Mouse (Mus musculus): ENCODE results near the gene Gm21962. TPM values are rescaled to one million over a fixed set of nuclear protein-coding genes. Genes with fewer than 3 reads are reported as not detected.
"Not testable (repeated sequence)": the region's sequence is repeated elsewhere in the genome, so short reads cannot be mapped to it uniquely, and the experiment has no call there.

Gene Gm21962
- polyA plus RNA-seq (2015; fragmentation: Nextera tagmentation; extraction: Ambion mirVana), result not detected in 2 replicates

DNA sequence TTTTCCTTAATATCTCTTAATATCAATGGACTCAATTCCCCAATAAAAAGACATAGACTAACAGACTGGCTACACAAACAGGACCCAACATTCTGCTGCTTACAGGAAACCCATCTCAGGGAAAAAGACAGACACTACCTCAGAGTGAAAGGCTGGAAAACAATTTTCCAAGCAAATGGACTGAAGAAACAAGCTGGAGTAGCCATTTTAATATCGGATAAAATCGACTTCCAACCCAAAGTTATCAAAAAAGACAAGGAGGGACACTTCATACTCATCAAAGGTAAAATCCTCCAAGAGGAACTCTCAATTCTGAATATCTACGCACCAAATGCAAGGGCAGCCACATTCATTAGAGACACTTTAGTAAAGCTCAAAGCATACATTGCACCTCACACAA lies at the start of gene Gm21962:
Gm21962 (plus strand) TSS at position 301 of the 400 bp plus-strand sequence.
- WGBS, result no CpG with 5 or more reads among the region's 3 CpGs
- not testable (repeated sequence) for H3K9ac ChIP-seq (ENCODE audit: low read depth, low read length); H3K36me3 ChIP-seq (ENCODE audit: control insufficient read depth, insufficient read depth, low read length); H3K27ac ChIP-seq (ENCODE audit: low read length); H3K27me3 ChIP-seq (ENCODE audit: control insufficient read depth, insufficient read depth, low read depth, low read length); H3K4me3 ChIP-seq (ENCODE audit: low read depth, low read length); H3K4me1 ChIP-seq (ENCODE audit: control insufficient read depth, insufficient read depth, low read length); H3K9me3 ChIP-seq (replicated peaks; ENCODE audit: control insufficient read depth, low read length, poor library complexity, severe bottlenecking); H3K4me2 ChIP-seq (ENCODE audit: low read length); ATAC-seq

DNA sequence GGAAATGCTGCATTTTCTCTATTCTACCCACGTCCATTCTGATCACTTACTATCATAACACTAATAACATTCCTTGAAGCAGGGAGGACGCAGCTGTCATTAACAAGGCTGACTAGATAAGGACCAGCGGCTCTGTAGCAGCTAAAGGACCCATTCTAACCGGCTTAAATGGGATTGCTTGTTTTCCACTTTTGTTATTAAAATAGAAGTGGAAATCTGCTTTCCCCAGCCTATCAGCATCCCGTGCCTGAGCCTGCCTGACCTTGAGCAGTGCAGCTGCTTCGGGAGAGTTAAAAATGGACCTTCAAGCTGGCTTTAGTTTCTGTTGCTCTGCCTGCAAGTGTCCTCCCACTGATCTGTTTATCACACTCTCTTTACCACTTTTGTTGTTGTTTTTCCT lies 49.2 kb upstream of the Gm21962 start:
- H3K9ac ChIP-seq (ENCODE audit: low read depth, low read length), result no peak overlapping the region
- no peak overlapping the region for H3K4me3 ChIP-seq (ENCODE audit: low read depth, low read length)
- H3K27ac ChIP-seq (ENCODE audit: low read length), result no peak overlapping the region
- H3K4me2 ChIP-seq (ENCODE audit: low read length), result no peak overlapping the region
- 12% methylated on average over 6 of the region's 6 CpGs for WGBS
- H3K36me3 ChIP-seq (ENCODE audit: control insufficient read depth, insufficient read depth, low read length), result no peaks in the 10 kb centered on the region
- no peaks in the 10 kb centered on the region for H3K9me3 ChIP-seq (replicated peaks; ENCODE audit: control insufficient read depth, low read length, poor library complexity, severe bottlenecking)
- H3K4me1 ChIP-seq (ENCODE audit: control insufficient read depth, insufficient read depth, low read length), result peaks cover 15% of the 10 kb centered on the region; the same call in 1 of the 2 replicates
- peaks cover 7% of the 10 kb centered on the region for H3K27me3 ChIP-seq (ENCODE audit: control insufficient read depth, insufficient read depth, low read depth, low read length)
- no peak for ATAC-seq

DNA sequence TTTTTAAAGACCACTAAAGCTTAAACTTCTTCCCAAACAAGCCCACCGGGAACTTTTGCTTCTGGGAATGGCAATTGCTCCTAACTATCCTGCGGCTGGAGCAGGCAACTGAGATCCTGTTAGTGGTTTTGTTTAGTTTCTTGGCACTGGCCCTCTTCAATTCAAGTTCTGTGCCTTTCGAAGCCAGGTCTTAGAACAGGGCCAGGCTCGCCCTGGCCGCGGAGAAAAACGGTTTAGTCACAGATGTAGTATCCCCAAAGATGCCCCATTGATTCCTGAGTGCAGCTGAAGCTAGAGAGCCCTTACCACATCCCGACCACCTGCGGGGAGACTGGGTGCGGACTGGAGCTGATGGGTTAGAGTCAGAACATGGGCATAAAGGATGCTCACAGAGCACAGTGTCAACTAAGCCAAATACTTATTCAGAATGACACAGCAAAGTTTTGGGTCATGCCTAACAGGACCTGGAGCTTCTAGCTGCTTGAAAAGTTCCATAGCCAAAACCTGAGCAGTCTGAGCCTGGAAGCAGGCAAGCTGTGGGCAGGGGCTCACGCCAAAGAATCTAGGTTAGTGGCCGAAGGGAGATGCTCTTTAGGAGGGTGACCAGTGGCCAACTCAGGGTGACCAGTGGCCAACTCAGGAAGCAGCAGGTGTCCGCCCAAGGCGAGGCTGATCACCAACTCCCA lies 48.3 kb upstream of the Gm21962 start:
- peak overlapping the region; percentile 94 for H3K4me2 ChIP-seq (ENCODE audit: low read length)
- no peak overlapping the region for H3K27ac ChIP-seq (ENCODE audit: low read length)
- ATAC-seq, result peak; percentile 75
- H3K4me1 ChIP-seq (ENCODE audit: control insufficient read depth, insufficient read depth, low read length), result peaks cover 15% of the 10 kb centered on the region; the same call in 1 of the 2 replicates
- H3K36me3 ChIP-seq (ENCODE audit: control insufficient read depth, insufficient read depth, low read length), result no peaks in the 10 kb centered on the region
- H3K9me3 ChIP-seq (replicated peaks; ENCODE audit: control insufficient read depth, low read length, poor library complexity, severe bottlenecking), result no peaks in the 10 kb centered on the region
- peaks cover 7% of the 10 kb centered on the region for H3K27me3 ChIP-seq (ENCODE audit: control insufficient read depth, insufficient read depth, low read depth, low read length)
- peak overlapping the region; percentile 56 for H3K9ac ChIP-seq (ENCODE audit: low read depth, low read length)
- H3K4me3 ChIP-seq (ENCODE audit: low read depth, low read length), result peak overlapping the region; percentile 44
- WGBS, result 18% methylated on average over 14 of the region's 14 CpGs

DNA sequence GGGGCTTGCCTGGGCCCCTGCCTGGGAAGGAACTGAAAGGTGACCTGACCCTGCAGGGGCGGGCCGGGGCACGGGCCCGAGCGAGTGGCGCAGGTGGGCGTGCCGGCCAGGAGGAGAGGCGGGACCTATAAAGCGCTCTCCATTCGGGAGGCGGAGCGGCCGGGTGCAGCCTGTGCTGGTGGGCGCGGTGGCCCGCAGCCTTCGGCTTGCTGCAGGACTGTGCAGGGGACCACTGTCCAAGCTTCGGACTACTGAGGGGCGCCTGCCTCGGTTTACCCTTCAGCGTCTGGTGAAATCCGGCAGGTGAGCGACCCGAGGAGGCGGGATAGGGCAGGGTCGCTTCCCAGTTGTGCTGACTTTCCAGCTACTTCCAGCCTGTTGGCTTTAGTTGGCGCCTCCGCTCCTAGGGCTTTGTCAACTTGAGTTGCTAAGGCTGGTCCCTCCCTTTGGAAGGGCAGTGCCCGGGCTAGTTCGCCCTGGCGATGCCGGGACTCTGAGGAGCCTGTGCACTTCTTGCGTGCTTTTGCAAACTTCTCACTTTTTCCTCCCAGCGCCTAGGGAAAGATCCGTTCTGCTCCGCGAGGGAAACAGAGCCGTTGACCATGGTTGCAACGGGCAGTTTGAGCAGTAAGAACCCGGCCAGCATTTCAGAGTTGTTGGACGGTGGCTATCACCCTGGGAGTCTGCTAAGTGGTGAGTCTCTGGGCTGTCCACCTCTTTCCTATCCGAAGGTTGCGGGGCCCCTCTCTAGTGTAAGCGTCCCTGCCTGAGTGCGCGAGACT lies 47.6 kb upstream of the Gm21962 start:
- Histone ChIP-seq H3K4me2 (ENCODE audit: low read length) (peak overlapping the region; percentile 94), H3K9me3 (replicated peaks; ENCODE audit: control insufficient read depth, low read length, poor library complexity, severe bottlenecking) (no peaks in the 10 kb centered on the region), H3K4me3 (ENCODE audit: low read depth, low read length) (peak overlapping the region; percentile 44), H3K27me3 (ENCODE audit: control insufficient read depth, insufficient read depth, low read depth, low read length) (peaks cover 7% of the 10 kb centered on the region), H3K27ac (ENCODE audit: low read length) (no peak overlapping the region), H3K36me3 (ENCODE audit: control insufficient read depth, insufficient read depth, low read length) (no peaks in the 10 kb centered on the region), H3K4me1 (ENCODE audit: control insufficient read depth, insufficient read depth, low read length) (peaks cover 15% of the 10 kb centered on the region; the same call in 1 of the 2 replicates), H3K9ac (ENCODE audit: low read depth, low read length) (peak overlapping the region; percentile 56)
- peak; percentile 88 for ATAC-seq
- under 1% methylated on average over 46 of the region's 47 CpGs for WGBS

DNA sequence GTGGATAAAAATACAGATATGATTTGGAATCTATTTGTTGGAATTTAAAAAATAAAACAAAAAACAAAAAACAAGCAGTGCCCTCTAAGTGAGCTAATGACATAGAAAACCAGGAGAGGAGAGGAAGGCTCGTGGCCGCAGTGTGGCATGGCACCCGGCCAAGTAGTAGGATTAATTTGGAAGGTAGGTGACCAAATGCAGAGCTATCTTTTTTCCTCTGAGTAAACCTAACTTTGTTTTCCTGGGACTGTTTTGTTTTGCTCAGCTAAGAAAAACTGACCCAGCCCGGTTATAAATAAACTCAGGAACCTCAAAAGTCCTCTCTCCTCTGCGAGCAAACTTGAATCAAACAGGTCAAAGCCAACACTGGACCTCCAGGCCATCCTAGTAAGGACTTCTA lies 46.3 kb upstream of the Gm21962 start:
- 63% methylated on average over 5 of the region's 5 CpGs for WGBS

DNA sequence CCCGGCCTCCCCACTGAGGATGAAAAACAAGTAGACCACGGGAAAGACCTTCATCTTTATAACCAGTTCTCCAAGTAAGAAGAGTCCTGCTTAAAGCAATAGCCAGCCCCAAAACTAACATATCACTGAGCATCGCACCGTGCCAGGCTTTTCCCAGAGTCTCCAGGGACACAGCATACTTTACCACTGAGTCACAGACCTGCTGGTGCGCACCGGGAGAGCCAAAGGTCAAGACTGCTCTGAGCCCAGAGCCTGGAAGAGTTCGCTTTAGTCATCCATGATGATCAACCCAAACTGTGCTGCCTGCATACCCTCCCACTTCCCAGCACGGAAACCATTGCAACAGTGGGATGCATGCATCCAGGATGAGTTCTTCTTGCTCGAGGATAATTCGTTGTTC lies 37.6 kb upstream of the Gm21962 start:
- no peak overlapping the region for H3K4me2 ChIP-seq (ENCODE audit: low read length)
- no peaks in the 10 kb centered on the region for H3K27me3 ChIP-seq (ENCODE audit: control insufficient read depth, insufficient read depth, low read depth, low read length)
- no peak overlapping the region for H3K9ac ChIP-seq (ENCODE audit: low read depth, low read length)
- WGBS, result 86% methylated on average over 10 of the region's 10 CpGs
- no peaks in the 10 kb centered on the region for H3K4me1 ChIP-seq (ENCODE audit: control insufficient read depth, insufficient read depth, low read length)
- ATAC-seq, result no peak
- no peaks in the 10 kb centered on the region for H3K9me3 ChIP-seq (replicated peaks; ENCODE audit: control insufficient read depth, low read length, poor library complexity, severe bottlenecking)
- no peak overlapping the region for H3K27ac ChIP-seq (ENCODE audit: low read length)
- no peak overlapping the region for H3K4me3 ChIP-seq (ENCODE audit: low read depth, low read length)
- no peaks in the 10 kb centered on the region for H3K36me3 ChIP-seq (ENCODE audit: control insufficient read depth, insufficient read depth, low read length)

More for the DNA sequence above, 46.3 kb upstream of the Gm21962 start:
- Histone ChIP-seq H3K4me2 (ENCODE audit: low read length) (no peak overlapping the region), H3K27ac (ENCODE audit: low read length) (no peak overlapping the region), H3K4me3 (ENCODE audit: low read depth, low read length) (no peak overlapping the region), H3K9me3 (replicated peaks; ENCODE audit: control insufficient read depth, low read length, poor library complexity, severe bottlenecking) (no peaks in the 10 kb centered on the region), H3K36me3 (ENCODE audit: control insufficient read depth, insufficient read depth, low read length) (no peaks in the 10 kb centered on the region), H3K4me1 (ENCODE audit: control insufficient read depth, insufficient read depth, low read length) (peaks cover 15% of the 10 kb centered on the region; the same call in 1 of the 2 replicates), H3K27me3 (ENCODE audit: control insufficient read depth, insufficient read depth, low read depth, low read length) (peaks cover 7% of the 10 kb centered on the region), H3K9ac (ENCODE audit: low read depth, low read length) (no peak overlapping the region)
- ATAC-seq, result no peak

DNA sequence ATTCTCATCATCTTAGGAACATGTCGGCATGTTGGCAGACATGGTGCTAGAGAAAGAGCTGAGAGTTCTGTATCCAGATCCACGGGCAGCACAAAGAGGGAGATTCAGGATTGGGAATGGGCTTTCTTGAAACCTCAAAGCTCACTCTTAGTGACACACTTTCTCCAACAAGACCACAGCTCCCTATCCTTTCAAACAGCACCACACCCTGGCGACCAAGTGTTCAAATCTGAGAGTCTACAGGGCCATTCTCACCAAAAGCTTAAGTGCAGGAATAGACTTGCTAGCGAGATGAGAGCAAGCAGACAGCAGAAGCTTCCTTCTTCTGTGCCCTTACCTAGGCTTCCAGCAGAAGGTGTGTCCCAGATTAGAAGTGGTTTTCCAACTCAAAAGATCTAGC lies 34.8 kb upstream of the Gm21962 start:
- H3K4me2 ChIP-seq (ENCODE audit: low read length), result no peak overlapping the region
- ATAC-seq, result no peak
- no peaks in the 10 kb centered on the region for H3K4me1 ChIP-seq (ENCODE audit: control insufficient read depth, insufficient read depth, low read length)
- no peaks in the 10 kb centered on the region for H3K27me3 ChIP-seq (ENCODE audit: control insufficient read depth, insufficient read depth, low read depth, low read length)
- H3K4me3 ChIP-seq (ENCODE audit: low read depth, low read length), result no peak overlapping the region
- H3K9ac ChIP-seq (ENCODE audit: low read depth, low read length), result no peak overlapping the region
- H3K9me3 ChIP-seq (replicated peaks; ENCODE audit: control insufficient read depth, low read length, poor library complexity, severe bottlenecking), result no peaks in the 10 kb centered on the region
- 95% methylated on average over 4 of the region's 4 CpGs for WGBS
- H3K27ac ChIP-seq (ENCODE audit: low read length), result no peak overlapping the region
- H3K36me3 ChIP-seq (ENCODE audit: control insufficient read depth, insufficient read depth, low read length), result no peaks in the 10 kb centered on the region

DNA sequence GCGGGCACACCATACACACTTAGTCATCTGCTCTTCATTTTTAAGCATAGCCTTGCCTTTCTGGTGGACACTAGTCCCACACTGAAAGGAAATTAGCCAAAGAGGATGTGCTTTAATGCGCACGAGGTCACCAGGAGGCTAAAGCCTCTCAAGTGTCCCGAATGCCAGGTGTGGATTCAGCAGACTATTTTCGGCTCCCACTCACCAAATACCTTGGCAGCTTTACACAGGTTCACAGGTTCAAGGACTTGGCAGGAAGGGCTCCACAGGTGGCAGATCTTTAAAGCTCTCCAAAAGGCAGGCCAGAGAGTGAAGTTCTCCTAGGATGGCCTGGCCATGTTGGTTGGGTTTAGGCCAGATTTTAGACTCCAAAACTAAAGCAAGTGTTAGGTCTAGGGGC lies 30.1 kb upstream of the Gm21962 start:
- ATAC-seq, result no peak
- no peaks in the 10 kb centered on the region for H3K9me3 ChIP-seq (replicated peaks; ENCODE audit: control insufficient read depth, low read length, poor library complexity, severe bottlenecking)
- WGBS, result 94% methylated on average over 5 of the region's 5 CpGs

DNA sequence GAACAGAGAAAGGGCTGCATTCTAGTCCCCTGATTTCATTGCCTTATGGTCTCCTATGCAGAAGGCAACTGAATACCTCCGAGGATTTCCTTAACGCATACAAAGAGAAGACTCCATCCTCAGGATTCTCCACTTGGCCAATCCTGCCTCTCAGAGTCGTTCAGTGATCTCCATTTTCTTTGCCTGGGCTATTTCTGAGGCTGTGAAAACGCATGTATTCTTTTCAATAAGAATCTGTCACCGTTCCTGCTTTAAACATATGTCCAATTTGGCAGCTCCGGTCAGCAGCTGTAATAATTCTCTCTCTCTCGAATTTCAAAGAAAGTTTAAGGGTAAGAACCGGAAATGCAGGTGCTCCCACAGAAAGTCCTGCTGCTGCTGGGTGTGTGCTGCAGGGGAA lies 29.2 kb upstream of the Gm21962 start:
- Histone ChIP-seq H3K27me3 (ENCODE audit: control insufficient read depth, insufficient read depth, low read depth, low read length) (no peaks in the 10 kb centered on the region), H3K27ac (ENCODE audit: low read length) (no peak overlapping the region), H3K4me3 (ENCODE audit: low read depth, low read length) (no peak overlapping the region), H3K9me3 (replicated peaks; ENCODE audit: control insufficient read depth, low read length, poor library complexity, severe bottlenecking) (no peaks in the 10 kb centered on the region), H3K4me2 (ENCODE audit: low read length) (no peak overlapping the region), H3K4me1 (ENCODE audit: control insufficient read depth, insufficient read depth, low read length) (no peaks in the 10 kb centered on the region), H3K9ac (ENCODE audit: low read depth, low read length) (no peak overlapping the region), H3K36me3 (ENCODE audit: control insufficient read depth, insufficient read depth, low read length) (no peaks in the 10 kb centered on the region)
- WGBS, result 30% methylated on average over 8 of the region's 8 CpGs
- no peak for ATAC-seq

More for the DNA sequence above, 30.1 kb upstream of the Gm21962 start:
- no peak overlapping the region for H3K4me2 ChIP-seq (ENCODE audit: low read length)
- H3K9ac ChIP-seq (ENCODE audit: low read depth, low read length), result no peak overlapping the region
- no peaks in the 10 kb centered on the region for H3K27me3 ChIP-seq (ENCODE audit: control insufficient read depth, insufficient read depth, low read depth, low read length)
- H3K27ac ChIP-seq (ENCODE audit: low read length), result no peak overlapping the region
- H3K36me3 ChIP-seq (ENCODE audit: control insufficient read depth, insufficient read depth, low read length), result no peaks in the 10 kb centered on the region
- H3K4me3 ChIP-seq (ENCODE audit: low read depth, low read length), result no peak overlapping the region
- H3K4me1 ChIP-seq (ENCODE audit: control insufficient read depth, insufficient read depth, low read length), result no peaks in the 10 kb centered on the region
